Mouse (Mus musculus): Measurements from ENCODE around the gene Fam43b. TPM values are rescaled to one million over a fixed set of nuclear protein-coding genes. Genes with fewer than 3 reads are reported as not detected.

Fam43b gene
- polyA plus RNA-seq (2012; rRNA removed): not detected in 2 replicates

DNA sequence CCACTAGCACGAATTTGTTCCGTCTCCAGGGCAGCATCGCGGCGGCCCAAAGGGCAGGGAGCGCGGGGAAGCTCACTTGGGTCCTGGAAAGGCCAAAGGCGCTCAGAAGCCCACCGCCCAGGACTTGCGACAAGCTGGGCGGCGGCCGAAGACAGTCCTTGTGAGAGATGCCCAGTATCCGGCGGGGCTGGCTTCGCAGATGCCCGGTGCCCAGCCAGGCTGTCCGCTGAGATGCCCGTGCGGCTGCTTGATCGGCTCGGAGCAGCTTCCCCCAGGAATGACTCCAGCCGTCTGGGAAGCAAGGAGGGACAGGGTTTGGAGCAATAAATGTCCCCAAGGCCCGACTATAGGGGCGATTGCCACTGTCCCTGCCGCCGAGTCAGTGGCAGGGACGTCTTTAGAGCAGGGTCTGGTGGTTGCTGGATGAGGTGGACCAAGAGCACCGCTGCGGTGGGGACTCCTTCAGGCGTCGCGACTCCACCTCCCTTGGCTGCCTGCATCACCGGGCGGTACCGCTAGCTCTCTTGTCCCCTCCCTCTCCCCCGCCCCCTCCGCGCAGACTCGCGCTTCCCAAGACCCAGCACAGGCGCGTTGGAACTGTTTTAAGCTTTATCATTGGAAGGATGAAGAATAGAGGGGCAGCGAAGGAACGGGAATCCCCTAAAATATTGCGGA, at the start of gene Fam43b:
Fam43b (minus strand) TSS at position 558 of the 675 bp plus-strand sequence.

DNA sequence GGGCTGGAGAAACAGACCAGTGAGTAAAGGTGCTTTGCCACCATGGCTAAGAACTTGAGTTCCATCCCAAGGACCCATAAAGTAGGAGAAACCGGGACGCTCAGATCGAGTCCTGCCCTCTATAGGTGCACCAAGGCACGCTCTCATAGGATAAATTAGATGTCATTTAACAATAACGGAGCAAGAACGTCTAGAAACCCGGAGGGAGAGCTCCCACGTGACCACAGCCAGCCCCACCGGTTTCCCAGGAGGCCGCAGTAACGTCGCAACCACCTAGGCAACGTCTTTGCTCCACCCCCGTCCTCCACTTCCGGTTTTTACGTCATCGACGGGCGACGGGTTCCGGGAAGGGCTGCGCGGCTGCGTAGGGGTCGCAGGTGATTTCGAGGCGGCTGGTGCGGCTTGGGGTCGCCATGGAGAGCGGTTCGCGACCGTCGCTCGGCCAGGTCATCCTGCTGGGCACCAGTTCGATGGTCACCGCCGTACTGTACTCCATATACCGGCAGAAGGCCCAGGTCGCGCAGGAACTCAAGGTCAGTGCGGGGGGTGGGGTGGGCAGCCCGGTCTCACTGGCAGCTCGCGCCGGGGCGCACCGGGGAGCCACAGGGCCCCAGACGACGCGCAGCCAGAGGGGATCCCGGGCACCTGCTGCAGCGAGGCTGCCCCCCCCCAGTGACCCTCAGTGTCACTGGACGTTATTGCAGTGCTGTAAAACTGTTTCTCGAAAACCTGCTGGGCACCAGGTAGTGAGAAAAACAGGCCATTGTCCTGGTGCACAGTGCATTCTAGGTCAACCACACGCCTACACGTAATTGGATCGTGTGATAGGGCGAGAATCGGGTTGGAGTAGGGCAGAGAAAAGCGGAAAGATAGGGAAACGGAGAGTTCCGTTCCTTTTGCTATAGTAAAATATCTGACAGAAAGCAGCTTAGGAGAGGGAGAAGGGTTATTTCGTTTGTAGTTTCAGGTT, 38.3 kb upstream of the Fam43b start, which contains the start of gene Mul1:
Mul1 (plus strand) TSS at position 325 of the 970 bp plus-strand sequence.

DNA sequence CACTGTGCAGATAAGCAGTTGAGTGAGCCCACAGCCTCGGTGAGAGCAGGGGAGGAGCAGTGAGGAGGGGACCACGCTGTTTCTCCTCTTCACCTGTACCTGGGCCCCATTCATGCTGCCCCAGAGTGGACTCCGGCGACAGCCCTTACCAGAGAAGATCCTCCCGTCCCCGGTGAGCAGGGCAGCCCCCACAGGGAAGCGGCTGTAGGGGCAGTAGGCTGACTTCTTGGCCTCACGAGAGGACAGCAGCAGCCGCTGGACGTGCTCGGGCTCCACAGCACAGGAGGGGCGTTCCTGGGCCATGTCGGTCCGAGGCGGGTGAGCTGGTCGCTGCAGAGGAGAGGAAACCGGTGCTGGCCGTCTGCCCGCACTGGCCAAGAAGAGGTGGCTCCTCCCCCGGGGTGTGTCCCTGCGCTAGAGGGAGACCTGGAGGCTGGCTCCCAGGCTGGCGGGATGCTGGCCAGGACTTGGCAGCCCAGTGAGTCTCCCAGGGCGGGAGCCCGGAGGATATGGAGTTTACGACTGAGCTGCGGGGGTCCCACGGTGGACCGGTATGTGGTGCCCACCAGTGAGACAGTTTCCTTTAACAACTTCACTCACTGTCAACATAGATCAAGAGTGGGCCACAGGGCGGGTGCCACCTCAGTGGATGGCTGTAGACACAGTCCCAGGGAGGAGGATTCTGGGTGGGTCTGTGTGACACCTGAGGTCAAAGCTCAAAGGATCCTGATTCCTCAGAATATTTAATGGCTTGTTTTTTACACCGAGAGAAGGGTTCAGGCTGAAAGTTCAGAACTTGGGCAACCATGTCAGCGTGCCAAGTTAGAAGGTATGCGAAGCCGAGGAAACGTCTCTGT, 28.5 kb downstream of the Fam43b start, which contains the start of gene Cda:
Cda (minus strand) TSS at position 352 of the 857 bp plus-strand sequence.

Other genes with a start within 250 kb of the Fam43b start
- 30.9 and 31.2 TPM in 2 replicates for gene Hp1bp3, start 180.2 kb downstream of the Fam43b start, polyA plus RNA-seq (2012; rRNA removed)
- 0.91 and 0.98 TPM in 2 replicates for gene Sh2d5, start 146.1 kb downstream of the Fam43b start, polyA plus RNA-seq (2012; rRNA removed)
- 0.38 and 0.47 TPM in 2 replicates for gene Kif17, start 146.1 kb downstream of the Fam43b start, polyA plus RNA-seq (2012; rRNA removed)
- gene Ddost, start 91.8 kb downstream of the Fam43b start, polyA plus RNA-seq (2012; rRNA removed): 369 and 412 TPM in 2 replicates
- gene Pink1, start 70.2 kb downstream of the Fam43b start, polyA plus RNA-seq (2012; rRNA removed): 131 and 145 TPM in 2 replicates
- 26.9 and 34.2 TPM in 2 replicates for gene Cda, start 28.5 kb downstream of the Fam43b start, polyA plus RNA-seq (2012; rRNA removed)
- 32.1 and 37.8 TPM in 2 replicates for gene Mul1, start 38.1 kb upstream of the Fam43b start, polyA plus RNA-seq (2012; rRNA removed)
- gene Camk2n1, start 57.8 kb upstream of the Fam43b start, polyA plus RNA-seq (2012; rRNA removed): 89.9 and 104 TPM in 2 replicates
- gene Vwa5b1, start 239.4 kb upstream of the Fam43b start, polyA plus RNA-seq (2012; rRNA removed): 0.29 TPM in 2 replicates